Mouse (Mus musculus) testis, adult 10 weeks (tissue): Measurements from ENCODE around the gene Vmn1r193. TPM values are rescaled to one million over a fixed set of nuclear protein-coding genes. Genes with fewer than 3 reads are reported as not detected.

Experiments used
- polyA plus RNA-seq: library from polyadenylated mRNA; stranded (reverse); fragments of 350-450 nt; fragmentation: Illumina TruSeq; extraction: RNeasy Lipid Tissue Mini Kit (QIAGEN cat#74804); gene quantifications from one replicate; pipeline ENCODE4 v1.2.3, GENCODE M21; 2014; ENCODE audit warnings: low read depth, low replicate concordance

Gene Vmn1r193
- polyA plus RNA-seq, result not detected

DNA sequence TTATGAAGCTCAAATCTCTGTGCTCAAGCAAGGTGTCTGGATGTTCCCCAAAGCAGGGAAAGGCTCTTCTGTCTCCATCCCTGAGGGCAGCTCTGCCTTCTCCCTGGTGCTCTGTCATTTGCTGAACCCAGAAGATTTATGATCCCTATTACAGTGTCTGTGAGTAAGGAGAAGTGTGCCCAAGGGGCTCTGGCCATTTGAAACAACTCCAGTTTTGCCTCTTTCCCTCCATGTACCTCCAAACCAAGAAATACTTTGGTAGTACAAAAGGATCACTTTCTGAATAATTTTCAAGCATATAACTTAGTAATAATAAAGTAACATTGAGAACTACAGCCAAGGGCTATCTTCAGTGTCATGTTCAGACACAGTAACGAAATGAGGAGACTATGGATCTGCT lies at the start of gene Vmn1r193:
Gene Vmn1r193 (minus strand): TSS at position 101 of the 400 bp plus-strand sequence.

DNA sequence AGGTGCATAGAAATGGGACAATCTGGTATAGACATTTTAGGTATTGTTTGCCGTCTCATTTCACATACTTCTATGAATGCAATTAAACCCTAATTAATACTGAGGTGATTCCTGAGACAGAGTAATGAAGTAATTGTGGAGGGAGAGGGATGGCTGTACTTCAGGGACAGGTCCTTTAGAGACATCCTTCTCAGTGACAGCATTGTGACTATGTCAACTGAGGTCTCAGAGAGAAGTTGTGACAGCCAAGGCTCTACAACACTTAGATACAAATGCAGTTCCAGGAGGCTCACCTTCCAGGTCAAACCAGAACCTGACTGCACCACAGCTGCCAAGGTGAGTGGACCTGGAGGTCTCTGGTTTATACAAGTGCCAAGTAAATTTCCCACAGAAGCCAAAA lies 47.3 kb upstream of the Vmn1r193 start, which contains the start of gene Vmn1r195:
Gene Vmn1r195 (plus strand): TSS at position 301 of the 400 bp plus-strand sequence.

DNA sequence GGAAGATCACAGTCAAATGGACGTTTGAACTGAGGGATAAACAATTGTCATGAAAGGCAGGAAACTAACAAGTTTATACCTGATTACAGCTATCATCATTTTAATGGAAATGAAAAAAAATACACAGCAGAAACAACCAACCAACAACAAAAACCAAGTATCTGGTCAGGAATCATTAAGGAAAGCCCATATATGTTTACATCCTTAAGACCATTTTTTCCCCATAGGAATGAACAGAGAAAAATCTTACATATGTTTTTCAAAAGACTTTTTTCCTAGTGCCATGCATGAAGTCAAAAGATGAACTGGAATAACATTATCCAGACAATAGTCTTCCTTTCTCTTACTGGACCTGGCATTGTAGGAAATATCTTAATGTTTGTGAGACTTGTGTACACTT lies 21.0 kb upstream of the Vmn1r193 start, which contains the start of gene Vmn1r194:
Gene Vmn1r194 (plus strand): TSS at position 301 of the 400 bp plus-strand sequence.

DNA sequence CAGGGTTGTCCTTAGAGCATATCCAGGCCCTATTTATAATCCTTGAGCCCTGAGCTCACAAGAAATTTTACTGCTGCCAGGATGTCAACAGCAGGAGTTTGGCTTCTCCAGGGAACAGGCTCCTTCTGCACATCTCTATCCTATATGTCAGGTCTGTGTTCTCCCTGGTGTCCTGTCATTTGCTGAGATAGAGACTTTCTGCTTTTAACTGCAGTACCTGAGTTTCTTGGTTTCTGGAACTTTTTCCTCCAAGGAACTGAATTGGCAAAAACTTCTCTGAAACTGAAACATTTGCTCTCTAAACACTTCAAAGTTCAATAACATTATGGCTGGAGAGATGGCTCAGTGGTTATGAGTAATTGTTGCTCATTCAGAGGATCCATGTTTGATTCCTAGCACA lies 31.9 kb downstream of the Vmn1r193 start, which contains the start of gene Vmn1r192:
Gene Vmn1r192 (minus strand): TSS at position 101 of the 400 bp plus-strand sequence.

DNA sequence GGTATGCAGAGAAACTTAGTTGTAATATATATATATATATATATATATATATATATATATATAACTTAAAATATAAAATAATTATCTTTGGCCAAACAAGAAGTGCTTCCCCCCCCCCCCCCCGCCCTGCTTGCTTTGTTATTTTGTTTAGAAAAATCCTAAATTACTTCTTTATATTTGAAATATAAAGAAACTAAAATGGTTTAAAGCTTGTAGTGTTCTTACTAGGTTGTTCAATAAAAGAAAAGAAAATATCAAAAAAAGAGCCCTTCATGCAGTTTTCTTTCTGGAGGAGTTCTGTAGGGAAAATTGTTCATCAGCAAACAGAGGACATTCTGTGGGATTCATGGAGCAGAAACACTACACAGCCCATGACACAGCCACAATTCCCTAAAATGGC lies 39.1 kb downstream of the Vmn1r193 start, which contains the start of gene Vmn1r191:
Gene Vmn1r191 (minus strand): TSS at position 101 of the 400 bp plus-strand sequence.

Other genes starting within 250 kb of the Vmn1r193 start
- 85.0 TPM for gene Pom121l2, start 242.0 kb downstream of the Vmn1r193 start, polyA plus RNA-seq
- 0.14 TPM for gene Prss16, start 213.4 kb downstream of the Vmn1r193 start, polyA plus RNA-seq
- gene Hist1h2ah, start 187.6 kb downstream of the Vmn1r193 start, polyA plus RNA-seq, result not detected
- gene Hist1h2bk, start 187.3 kb downstream of the Vmn1r193 start, polyA plus RNA-seq, result not detected
- 0.99 TPM for gene Hist1h4i, start 181.8 kb downstream of the Vmn1r193 start, polyA plus RNA-seq
- not detected for gene Hist1h2ag, start 180.2 kb downstream of the Vmn1r193 start, polyA plus RNA-seq
- gene Hist1h2bj, start 179.9 kb downstream of the Vmn1r193 start, polyA plus RNA-seq, result not detected
- gene Vmn1r188, start 138.7 kb downstream of the Vmn1r193 start, polyA plus RNA-seq, result 0.03 TPM
- gene Vmn1r189, start 117.3 kb downstream of the Vmn1r193 start, polyA plus RNA-seq, result not detected
- not detected for gene Vmn1r191, start 39.2 kb downstream of the Vmn1r193 start, polyA plus RNA-seq
- not detected for gene Vmn1r192, start 32.0 kb downstream of the Vmn1r193 start, polyA plus RNA-seq
- gene Vmn1r194, start 21.1 kb upstream of the Vmn1r193 start, polyA plus RNA-seq, result not detected
- gene Vmn1r195, start 47.4 kb upstream of the Vmn1r193 start, polyA plus RNA-seq, result not detected
- gene Vmn1r196, start 66.8 kb upstream of the Vmn1r193 start, polyA plus RNA-seq, result not detected
- gene Vmn1r197, start 101.4 kb upstream of the Vmn1r193 start, polyA plus RNA-seq, result not detected
- not detected for gene Vmn1r198, start 127.2 kb upstream of the Vmn1r193 start, polyA plus RNA-seq
- not detected for gene Vmn1r199, start 156.7 kb upstream of the Vmn1r193 start, polyA plus RNA-seq
- not detected for gene Vmn1r200, start 167.2 kb upstream of the Vmn1r193 start, polyA plus RNA-seq
- not detected for gene Vmn1r201, start 248.8 kb upstream of the Vmn1r193 start, polyA plus RNA-seq